Mouse (Mus musculus): ENCODE data around the gene Myo19.

DNA sequence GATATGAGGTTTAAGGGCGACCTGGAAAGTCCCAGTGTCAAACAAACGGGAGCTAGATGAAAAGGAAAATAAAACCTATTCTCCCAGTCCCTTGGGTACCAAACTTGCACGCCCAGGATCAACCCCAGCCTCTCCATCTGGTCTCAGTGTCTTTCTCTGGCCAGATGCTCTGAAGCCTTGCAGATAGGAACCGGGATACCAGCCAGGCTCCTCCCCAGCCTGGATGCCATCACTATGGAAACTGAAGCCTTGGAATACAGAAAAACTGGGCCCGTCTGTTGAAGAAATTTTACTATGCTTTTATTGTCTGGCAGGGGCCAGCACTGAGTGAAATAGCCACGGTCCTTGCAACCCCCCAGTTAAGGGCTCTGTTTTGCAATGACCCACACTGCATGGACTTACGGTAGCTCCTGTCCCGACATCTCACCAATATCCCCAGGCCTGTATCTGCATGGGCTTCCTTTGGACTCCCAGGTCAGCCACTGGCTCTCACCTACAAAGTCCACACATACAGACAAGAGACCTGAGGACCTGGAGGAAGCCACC lies 59.6 kb downstream of the Myo19 start:
- TF ChIP-seq CTCF (conservative IDR thresholded peaks at IDR 0.05; ENCODE audit: low read length), result no peak
- no peak for TF ChIP-seq POU5F1 (IDR thresholded peaks at IDR 0.05; ENCODE audit: borderline replicate concordance, low read length)

Data from E14TG2a.4 (cell line).